Mouse (Mus musculus) lung, postnatal 4 days (tissue): ENCODE measurements around the gene B3gnt2.
"Not testable (repeated sequence)": the region's sequence is repeated elsewhere in the genome, so short reads cannot be mapped to it uniquely, and the experiment has no call there.

Experiments used
- DNase-seq, 2 experiments: peaks; one replicate each; pipeline ENCODE4 v3.0.0; 2021

Gene B3gnt2

GRCm38 (mm10) chr11:22763556-22764295 is 97.0 kb downstream of the B3gnt2 start:
- DNase-seq = no peak

GRCm38 (mm10) chr11:22763055-22763454 is 97.7 kb downstream of the B3gnt2 start:
- no peak for DNase-seq

- no peak for DNase-seq
Measured at GRCm38 (mm10) chr11:22762236-22762927, 98.4 kb downstream of the B3gnt2 start.

GRCm38 (mm10) chr11:22759783-22760182 is 101.0 kb downstream of the B3gnt2 start:
- no peak for DNase-seq

- DNase-seq = no peak
Measured at GRCm38 (mm10) chr11:22756168-22756980, 104.4 kb downstream of the B3gnt2 start.

GRCm38 (mm10) chr11:22755180-22755579 is 105.6 kb downstream of the B3gnt2 start:
- no peak for DNase-seq

- DNase-seq = no peak
Measured at GRCm38 (mm10) chr11:22752596-22752995, 108.2 kb downstream of the B3gnt2 start.

GRCm38 (mm10) chr11:22751592-22751991 is 109.2 kb downstream of the B3gnt2 start:
- no peak for DNase-seq

- DNase-seq = no peak
Measured at GRCm38 (mm10) chr11:22747406-22747805, 113.4 kb downstream of the B3gnt2 start.

- no peak for DNase-seq
Measured at GRCm38 (mm10) chr11:22745356-22745755, 115.4 kb downstream of the B3gnt2 start.

- DNase-seq = no peak
Measured at GRCm38 (mm10) chr11:22743561-22744269, 117.0 kb downstream of the B3gnt2 start.

GRCm38 (mm10) chr11:22741998-22742626 is 118.6 kb downstream of the B3gnt2 start:
- DNase-seq = no peak

GRCm38 (mm10) chr11:22741436-22741835 is 119.3 kb downstream of the B3gnt2 start:
- DNase-seq = peak; percentile 23 to 50

- DNase-seq = no peak
Measured at GRCm38 (mm10) chr11:22739497-22740288, 121.1 kb downstream of the B3gnt2 start.

GRCm38 (mm10) chr11:22736521-22737225 is 124.1 kb downstream of the B3gnt2 start:
- DNase-seq = no peak

- not testable (repeated sequence) for DNase-seq
Measured at GRCm38 (mm10) chr11:22735128-22735527, 125.6 kb downstream of the B3gnt2 start.

GRCm38 (mm10) chr11:22733936-22734335 is 126.8 kb downstream of the B3gnt2 start:
- DNase-seq = no peak

- DNase-seq = no peak
Measured at GRCm38 (mm10) chr11:22732907-22733306, 127.9 kb downstream of the B3gnt2 start.

- DNase-seq = no peak
Measured at GRCm38 (mm10) chr11:22723096-22723495, 137.7 kb downstream of the B3gnt2 start.

- no peak for DNase-seq
Measured at GRCm38 (mm10) chr11:22720096-22720495, 140.7 kb downstream of the B3gnt2 start.

GRCm38 (mm10) chr11:22719570-22719969 is 141.2 kb downstream of the B3gnt2 start:
- DNase-seq = no peak
